Mouse (Mus musculus) CH12.LX (cell line): ENCODE measurements around the gene Slc22a14. TPM values are rescaled to one million over a fixed set of nuclear protein-coding genes. Genes with fewer than 3 reads are reported as not detected.

ENCODE experiments used
- DNase-seq: peaks from one replicate; pipeline ENCODE4 v3.0.0-alpha.2; 2013; ENCODE audit errors: extremely low read depth
- H3K27ac ChIP-seq: 2 replicates; pipeline ENCODE4 v1.5.1; 2012; ENCODE audit warnings: low read depth, mild to moderate bottlenecking, control low read depth, moderate library complexity; ENCODE audit not compliant: insufficient read depth
- H3K27me3 ChIP-seq: replicated peaks from 2 replicates; pipeline ENCODE3; 2012; ENCODE audit warnings: inconsistent platforms
- H3K36me3 ChIP-seq, 2 experiments: replicated peaks in 1 of 2; 2 replicates each; pipeline versions ENCODE3 to v1.6.1; 2012; ENCODE audit warnings: inconsistent platforms in 1 of 2, low read length in 1 of 2, mild to moderate bottlenecking in 1 of 2, mixed read lengths in 1 of 2, moderate library complexity in 1 of 2; ENCODE audit not compliant: control insufficient read depth in 1 of 2, insufficient read depth in 1 of 2
- H3K4me1 ChIP-seq, 2 experiments: 2 replicates each; pipeline ENCODE4 v1.6.1; 2012; ENCODE audit warnings: inconsistent platforms in 1 of 2, moderate library complexity in 1 of 2; ENCODE audit not compliant: insufficient read depth in 2 of 2, control insufficient read depth in 1 of 2
- H3K4me2 ChIP-seq: 2 replicates; pipeline ENCODE4 v1.6.1; 2012; ENCODE audit warnings: low read depth, mild to moderate bottlenecking, control low read depth; ENCODE audit not compliant: poor library complexity, insufficient read depth, severe bottlenecking
- H3K4me3 ChIP-seq, 3 experiments: fragments of 150-350 bp in 1 of 3; sonication (generic) in 1 of 3; replicated peaks in 1 of 3; 2 replicates each; pipeline versions ENCODE3 to v1.5.1; 2011 to 2012; ENCODE audit warnings: low read depth in 2 of 3, low read length in 2 of 3, mild to moderate bottlenecking in 2 of 3, moderate library complexity in 2 of 3, control low read depth in 1 of 3, improper control_type of control experiment in 1 of 3, inconsistent platforms in 1 of 3, mixed read lengths in 1 of 3; ENCODE audit not compliant: poor library complexity in 1 of 3
- H3K79me2 ChIP-seq: replicated peaks from 2 replicates; pipeline ENCODE4 v1.6.1; 2012; ENCODE audit warnings: mild to moderate bottlenecking, moderate library complexity; ENCODE audit not compliant: control insufficient read depth, poor library complexity, insufficient read depth, severe bottlenecking; ENCODE audit errors: extremely low read depth
- H3K9ac ChIP-seq: 2 replicates; pipeline ENCODE4 v1.6.1; 2012; ENCODE audit warnings: low read depth, mild to moderate bottlenecking, control low read depth, moderate library complexity; ENCODE audit not compliant: insufficient read depth
- H3K9me3 ChIP-seq: replicated peaks from 2 replicates; pipeline ENCODE3; 2012; ENCODE audit warnings: low read length, inconsistent platforms, mixed read lengths
- BHLHE40 ChIP-seq: IDR thresholded peaks from 2 replicates; pipeline ENCODE4 v1.6.1; 2011; ENCODE audit warnings: mild to moderate bottlenecking, low read depth, low read length, improper control_type of control experiment
- E2F4 ChIP-seq: IDR thresholded peaks from 2 replicates; pipeline ENCODE4 v1.6.1; 2011; ENCODE audit warnings: low read depth, low read length, improper control_type of control experiment; ENCODE audit not compliant: insufficient replicate concordance
- ELF1 ChIP-seq: IDR thresholded peaks from 2 replicates; pipeline ENCODE4 v1.6.1; 2014; ENCODE audit warnings: low read depth, mild to moderate bottlenecking, inconsistent platforms, low read length, improper control_type of control experiment
- EP300 ChIP-seq: IDR thresholded peaks from 2 replicates; pipeline ENCODE4 v1.6.1; 2011; ENCODE audit warnings: low read length, improper control_type of control experiment
- IRF4 ChIP-seq: IDR thresholded peaks from 2 replicates; pipeline ENCODE4 v1.6.1; 2014; ENCODE audit warnings: low read depth, mild to moderate bottlenecking, inconsistent platforms, low read length, improper control_type of control experiment
- JUN ChIP-seq: IDR thresholded peaks from 2 replicates; pipeline ENCODE4 v1.6.1; 2011; ENCODE audit warnings: low read depth, mild to moderate bottlenecking, low read length, improper control_type of control experiment, moderate library complexity; ENCODE audit not compliant: insufficient read depth
- KAT2A ChIP-seq: IDR thresholded peaks from 2 replicates; pipeline ENCODE4 v1.6.1; 2012; ENCODE audit warnings: low read length, improper control_type of control experiment, inconsistent platforms; ENCODE audit not compliant: insufficient replicate concordance
- MAX ChIP-seq: IDR thresholded peaks from 2 replicates; pipeline ENCODE4 v1.6.1; 2011; ENCODE audit warnings: low read length, improper control_type of control experiment
- MXI1 ChIP-seq: IDR thresholded peaks from 2 replicates; pipeline ENCODE4 v1.6.1; 2011; ENCODE audit warnings: mild to moderate bottlenecking, low read depth, low read length, improper control_type of control experiment
- MYC ChIP-seq: IDR thresholded peaks from 2 replicates; pipeline ENCODE4 v1.6.1; 2011; ENCODE audit warnings: low read depth, mild to moderate bottlenecking, improper control_type of control experiment, low read length
- NELFE ChIP-seq: IDR thresholded peaks from 2 replicates; pipeline ENCODE4 v1.6.1; 2011; ENCODE audit warnings: low read depth, low read length, improper control_type of control experiment
- PAX5 ChIP-seq: IDR thresholded peaks from 2 replicates; pipeline ENCODE4 v1.6.1; 2012; ENCODE audit warnings: low read length, inconsistent platforms, mixed read lengths
- POLR2A ChIP-seq: IDR thresholded peaks from 2 replicates; pipeline ENCODE4 v1.6.1; 2011; ENCODE audit warnings: low read depth, mild to moderate bottlenecking, improper control_type of control experiment, low read length
- RAD21 ChIP-seq: IDR thresholded peaks from 2 replicates; pipeline ENCODE4 v1.6.1; 2011; ENCODE audit warnings: low read depth, mild to moderate bottlenecking, low read length, improper control_type of control experiment, moderate library complexity
- RCOR1 ChIP-seq: conservative IDR thresholded peaks from 2 replicates; pipeline ENCODE4 v1.6.1; 2012; ENCODE audit warnings: low read depth, mild to moderate bottlenecking, inconsistent platforms, low read length, improper control_type of control experiment
- TCF12 ChIP-seq: IDR thresholded peaks from 2 replicates; pipeline ENCODE4 v1.6.1; 2014; ENCODE audit warnings: low read depth, mild to moderate bottlenecking, inconsistent platforms, low read length, improper control_type of control experiment
- ZMIZ1 ChIP-seq: IDR thresholded peaks from 2 replicates; pipeline ENCODE4 v1.6.1; 2012; ENCODE audit warnings: low read depth, mild to moderate bottlenecking, inconsistent platforms, low read length, improper control_type of control experiment
- ZNF384 ChIP-seq: IDR thresholded peaks from 2 replicates; pipeline ENCODE4 v1.6.1; 2012; ENCODE audit warnings: low read depth, low read length, improper control_type of control experiment, inconsistent platforms
- dilution Hi-C: fragments of 300-500 bp; cut with MboI; formaldehyde crosslinking; loops from 2 replicates; pipeline ENCODE4 v1.14.3; 2020; ENCODE audit warnings: low sequenced_read_pairs; ENCODE audit not compliant: extremely low pct_unique_long_range_greater_than_20kb, extremely low pct_ligation_motif_present
- in situ Hi-C: fragments of 300-500 bp; cut with MboI; formaldehyde crosslinking; loops from 3 replicates; pipeline ENCODE4 v1.14.3; 2019; ENCODE audit warnings: low sequenced_read_pairs, low pct_ligation_motif_present, low pct_unique_long_range_greater_than_20kb, mixed read lengths
- polyA plus RNA-seq: library from polyadenylated mRNA; unstranded; fragments of >175 nt; gene quantifications from 2 replicates; pipeline ENCODE4 v1.2.1, GENCODE M21; 2012; ENCODE audit warnings: low read depth; ENCODE audit not compliant: insufficient read length
- total RNA-seq, 2 experiments: library from RNA; depleted of rRNA; stranded (reverse); fragments of 300-350 nt in 1 of 2; fragments of >200 nt in 1 of 2; gene quantifications; 2 replicates each; pipeline ENCODE4 v1.2.3; 2012 to 2014

Slc22a14 gene
- total and polyA plus RNA-seq, 3 experiments, result not detected

GRCm38 (mm10) chr9:119138836-119139235 lies 226.5 kb downstream of the Slc22a14 start:
- no peak for DNase-seq
- no peak for TF ChIP-seq ELF1
- TF ChIP-seq MAX, result no peak
- no peak for TF ChIP-seq KAT2A
- TF ChIP-seq NELFE, result no peak
- no peak for TF ChIP-seq TCF12
- no peak for TF ChIP-seq JUN
- TF ChIP-seq E2F4, result no peak
- TF ChIP-seq POLR2A, result no peak
- TF ChIP-seq EP300, result no peak
- no peak for TF ChIP-seq ZNF384
- TF ChIP-seq IRF4, result no peak
- no peak for TF ChIP-seq ZMIZ1
- no peak for TF ChIP-seq RCOR1
- no peak for TF ChIP-seq MYC
- TF ChIP-seq RAD21, result no peak
- Histone ChIP-seq H3K4me3 (no peak overlapping the region), H3K27ac (no peak overlapping the region), H3K4me2 (no peak overlapping the region), H3K9me3 (no peaks in the 10 kb centered on the region), H3K36me3 (peaks cover 0 to 43% of the 10 kb centered on the region in 2 experiments), H3K9ac (no peak overlapping the region), H3K79me2 (no peaks in the 10 kb centered on the region), H3K27me3 (no peaks in the 10 kb centered on the region), H3K4me1 (no peaks in the 10 kb centered on the region)
- in situ Hi-C loops, result no loop called here
- dilution Hi-C loops, result no loop called here

DNA sequence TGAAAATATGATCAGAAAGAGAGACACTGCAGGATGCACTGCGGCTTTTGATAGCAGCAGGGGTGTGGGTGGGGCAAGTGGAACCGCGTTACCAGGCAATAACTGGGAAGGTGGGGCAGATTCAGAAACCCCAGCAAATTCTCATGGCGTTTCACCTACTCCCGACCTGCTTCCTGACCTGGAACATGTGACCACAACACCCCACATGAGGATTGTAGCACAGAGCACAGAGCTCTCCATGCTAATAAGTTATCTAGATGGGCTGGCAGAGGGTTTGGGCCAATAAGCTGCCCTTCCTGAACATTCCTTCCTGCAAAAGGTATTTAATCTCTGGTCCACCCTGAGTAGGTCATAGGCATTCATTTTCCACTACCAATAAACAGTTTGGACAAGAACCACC lies 234.7 kb downstream of the Slc22a14 start:
- H3K27ac ChIP-seq, result no peak overlapping the region
- no peak overlapping the region for H3K9ac ChIP-seq
- no peaks in the 10 kb centered on the region for H3K27me3 ChIP-seq
- H3K9me3 ChIP-seq, result peaks cover 4% of the 10 kb centered on the region
- no peak for DNase-seq
- TF ChIP-seq PAX5, result no peak
- no peak for TF ChIP-seq MYC
- TF ChIP-seq MXI1, result no peak
- TF ChIP-seq IRF4, result no peak
- TF ChIP-seq BHLHE40, result no peak
- no peak overlapping the region for H3K4me3 ChIP-seq
- H3K4me2 ChIP-seq, result no peak overlapping the region
- in situ Hi-C loops (no loop called here), dilution Hi-C loops (no loop called here)
- no peaks in the 10 kb centered on the region for H3K79me2 ChIP-seq
- peaks cover 32 to 74% of the 10 kb centered on the region in 2 experiments for H3K36me3 ChIP-seq
- no peaks in the 10 kb centered on the region for H3K4me1 ChIP-seq
